ENCODE assay signal across 8 mouse cellular contexts in genomic region chr17:26595448-26596167, GRCm38 (mm10). TPM values are rescaled to one million over a fixed set of nuclear protein-coding genes. Genes with fewer than 3 reads are reported as not detected.
A peak's percentile ranks its signal among the peaks of the same experiment; 100 is the strongest.
DNase-seq lines count a peak whose midpoint lies in the region; ATAC-seq and TF ChIP-seq lines count a peak whose summit lies in the region.

No protein-coding gene starts in this region.

- in situ Hi-C loops in CH12.LX (cut with MboI; ENCODE audit: low pct_ligation_motif_present, low pct_unique_long_range_greater_than_20kb, low sequenced_read_pairs): no loop called here

- peaks cover 17% of the 10 kb centered on the region for H3K4me1 ChIP-seq in forebrain, embryonic 10.5 days
- H3K4me1 ChIP-seq in forebrain, embryonic 11.5 days (replicated peaks; ENCODE audit: control insufficient read depth, insufficient read depth, low read length): no peaks in the 10 kb centered on the region
- peaks cover 15 to 53% of the 10 kb centered on the region in 2 experiments for H3K4me1 ChIP-seq in CH12.LX (ENCODE audit: control insufficient read depth in 1 of 2, insufficient read depth in 2 of 2)
- H3K4me1 ChIP-seq in heart, postnatal 0 days (ENCODE audit: control insufficient read depth, insufficient read depth): peaks cover 46% of the 10 kb centered on the region
- H3K4me1 ChIP-seq in liver, embryonic 13.5 days (replicated peaks): peaks cover 58% of the 10 kb centered on the region

- no peaks in the 10 kb centered on the region; the same call in 1 of the 2 replicates for H3K79me2 ChIP-seq in CH12.LX (replicated peaks; ENCODE audit: control insufficient read depth, extremely low read depth, insufficient read depth, poor library complexity, severe bottlenecking)

- H3K27ac ChIP-seq in forebrain, embryonic 10.5 days: peak overlapping the region; percentile 40; the same call in 1 of the 2 replicates
- no peak overlapping the region for H3K27ac ChIP-seq in forebrain, embryonic 11.5 days (ENCODE audit: low read depth, low read length)
- H3K27ac ChIP-seq in CH12.LX (ENCODE audit: insufficient read depth, low read depth): peak overlapping the region; percentile 3; the same call in 1 of the 2 replicates
- H3K27ac ChIP-seq in heart, postnatal 0 days (ENCODE audit: low read depth): peak overlapping the region; percentile 99
- peak overlapping the region; percentile 67 for H3K27ac ChIP-seq in liver, embryonic 13.5 days

- no peak for TF ChIP-seq RAD21 in CH12.LX (IDR thresholded peaks at IDR 0.05; ENCODE audit: low read depth, low read length)

- TF ChIP-seq EP300 in CH12.LX (IDR thresholded peaks at IDR 0.05; ENCODE audit: low read length): no peak
- TF ChIP-seq EP300 in heart, postnatal 0 days (IDR thresholded peaks at IDR 0.05; ENCODE audit: low read depth): peak; percentile 32; the same call in 1 of the 2 replicates

- H3K9me3 ChIP-seq in forebrain, embryonic 10.5 days: no peaks in the 10 kb centered on the region
- no peaks in the 10 kb centered on the region for H3K9me3 ChIP-seq in forebrain, embryonic 11.5 days (ENCODE audit: control insufficient read depth, low read length)
- H3K9me3 ChIP-seq in CH12.LX (replicated peaks; ENCODE audit: low read length): no peaks in the 10 kb centered on the region
- H3K9me3 ChIP-seq in heart, postnatal 0 days (replicated peaks; ENCODE audit: control insufficient read depth, low read length): no peaks in the 10 kb centered on the region
- no peaks in the 10 kb centered on the region for H3K9me3 ChIP-seq in liver, embryonic 13.5 days (replicated peaks)

- dilution Hi-C loops in CH12.LX (cut with MboI; ENCODE audit: extremely low pct_ligation_motif_present, extremely low pct_unique_long_range_greater_than_20kb, low sequenced_read_pairs): no loop called here

- WGBS in forebrain, embryonic 10.5 days: 71% methylated on average over 7 of the region's 7 CpGs
- WGBS in forebrain, embryonic 11.5 days: 69% methylated on average over 7 of the region's 7 CpGs
- WGBS in heart, postnatal 0 days: 7% methylated on average over 7 of the region's 7 CpGs
- 43% methylated on average over 7 of the region's 7 CpGs for WGBS in liver, embryonic 13.5 days (ENCODE audit: insufficient replicate concordance)

- no peak for DNase-seq in forebrain, embryonic 10.5 days (ENCODE audit: extremely low spot score, low spot score)
- no peak for DNase-seq in forebrain, embryonic 11.5 days (ENCODE audit: low spot score)
- DNase-seq in CH12.LX (ENCODE audit: extremely low read depth): no peak
- DNase-seq in heart, postnatal 0 days (ENCODE audit: low spot score): peak; percentile 65
- no peak for DNase-seq in liver, embryonic 13.5 days
- DNase-seq in embryo, embryonic 9.5 days (ENCODE audit: extremely low spot score): no peak
- DNase-seq in thymus, postnatal 25 days: no peak
- DNase-seq in right cerebral cortex, postnatal 25 days: no peak

- TF ChIP-seq CTCF in CH12.LX (conservative IDR thresholded peaks at IDR 0.05 in 1 of 2, IDR thresholded peaks at IDR 0.05 in 1 of 2; ENCODE audit: low read depth in 2 of 2, low read length in 2 of 2): no peak
- no peak for TF ChIP-seq CTCF in heart, postnatal 0 days (IDR thresholded peaks at IDR 0.05; ENCODE audit: low read depth)

- ATAC-seq in forebrain, embryonic 11.5 days (replicated peaks; ENCODE audit: low FRiP score): no peak
- ATAC-seq in heart, postnatal 0 days (ENCODE audit: insufficient read depth, low read depth): no peak
- ATAC-seq in liver, embryonic 13.5 days (ENCODE audit: low read depth): no peak

- H3K27me3 ChIP-seq in forebrain, embryonic 10.5 days (ENCODE audit: poor library complexity, severe bottlenecking): no peaks in the 10 kb centered on the region
- H3K27me3 ChIP-seq in forebrain, embryonic 11.5 days (ENCODE audit: control insufficient read depth, insufficient read depth, low read length): no peaks in the 10 kb centered on the region
- H3K27me3 ChIP-seq in CH12.LX (replicated peaks): no peaks in the 10 kb centered on the region
- no peaks in the 10 kb centered on the region for H3K27me3 ChIP-seq in heart, postnatal 0 days (ENCODE audit: control insufficient read depth, insufficient read depth, low read length)
- H3K27me3 ChIP-seq in liver, embryonic 13.5 days: no peaks in the 10 kb centered on the region

- no peak overlapping the region for H3K4me3 ChIP-seq in forebrain, embryonic 10.5 days
- H3K4me3 ChIP-seq in forebrain, embryonic 11.5 days (ENCODE audit: low read depth, low read length): no peak overlapping the region
- no peak overlapping the region for H3K4me3 ChIP-seq in CH12.LX (replicated peaks in 1 of 3; ENCODE audit: low read depth in 2 of 3, low read length in 2 of 3, poor library complexity in 1 of 3)
- no peak overlapping the region for H3K4me3 ChIP-seq in heart, postnatal 0 days (ENCODE audit: low read depth, low read length)
- H3K4me3 ChIP-seq in liver, embryonic 13.5 days (replicated peaks): no peak overlapping the region

- H3K36me3 ChIP-seq in forebrain, embryonic 10.5 days (replicated peaks): peaks cover 51% of the 10 kb centered on the region
- H3K36me3 ChIP-seq in forebrain, embryonic 11.5 days (ENCODE audit: control insufficient read depth, insufficient read depth, low read length): no peaks in the 10 kb centered on the region
- peaks cover 8 to 76% of the 10 kb centered on the region in 2 experiments for H3K36me3 ChIP-seq in CH12.LX (replicated peaks in 1 of 2; ENCODE audit: control insufficient read depth in 1 of 2, insufficient read depth in 1 of 2, low read length in 1 of 2)
- H3K36me3 ChIP-seq in heart, postnatal 0 days (replicated peaks; ENCODE audit: control insufficient read depth, insufficient read depth, low read length): no peaks in the 10 kb centered on the region
- no peaks in the 10 kb centered on the region for H3K36me3 ChIP-seq in liver, embryonic 13.5 days

- no peak overlapping the region for H3K9ac ChIP-seq in forebrain, embryonic 11.5 days (ENCODE audit: low read length)
- peak overlapping the region; percentile 1; the same call in 1 of the 2 replicates for H3K9ac ChIP-seq in CH12.LX (ENCODE audit: insufficient read depth, low read depth)
- peak overlapping the region; percentile 31 for H3K9ac ChIP-seq in heart, postnatal 0 days (replicated peaks; ENCODE audit: low read depth, low read length)
- H3K9ac ChIP-seq in liver, embryonic 13.5 days: peak overlapping the region; percentile 3; the same call in 1 of the 2 replicates

- H3K4me2 ChIP-seq in forebrain, embryonic 11.5 days (ENCODE audit: low read depth, low read length, severe bottlenecking): no peak overlapping the region
- no peak overlapping the region for H3K4me2 ChIP-seq in CH12.LX (ENCODE audit: insufficient read depth, low read depth, poor library complexity, severe bottlenecking)
- no peak overlapping the region for H3K4me2 ChIP-seq in heart, postnatal 0 days (ENCODE audit: low read depth, low read length)
- no peak overlapping the region for H3K4me2 ChIP-seq in liver, embryonic 13.5 days

- TF ChIP-seq POLR2A in CH12.LX (IDR thresholded peaks at IDR 0.05; ENCODE audit: low read depth, low read length): no peak

TF ChIP-seq in CH12.LX, 34 proteins besides CTCF, POLR2A, EP300 and RAD21:
- TF ChIP-seq ETS1 (conservative IDR thresholded peaks at IDR 0.05; ENCODE audit: low read depth, low read length) (no peak), MXI1 (IDR thresholded peaks at IDR 0.05; ENCODE audit: low read depth, low read length) (no peak), ELF1 (IDR thresholded peaks at IDR 0.05; ENCODE audit: low read depth, low read length) (peak; percentile 30; the same call in 1 of the 2 replicates)

RNA-seq across cellular contexts. Expression of gene Dusp1, which starts 33.7 kb away (rescaled TPM):
- 22.0 and 24.4 TPM in 2 replicates for polyA plus RNA-seq in forebrain, embryonic 10.5 days (2016; fragmentation: Nextera tagmentation; extraction: Ambion mirVana)
- polyA plus RNA-seq in forebrain, embryonic 11.5 days (2014; fragmentation: Nextera tagmentation; extraction: Ambion mirVana): 35.7 and 37.6 TPM in 2 replicates
- total RNA-seq in CH12.LX (2012; rRNA removed) (3.5 and 5.6 TPM in 2 replicates), CH12.LX (2014; rRNA removed) (2.6 and 3.5 TPM in 2 replicates)
- 8.6 and 9.9 TPM in 2 replicates for polyA plus RNA-seq in CH12.LX (2012; ENCODE audit: insufficient read length, low read depth)
- total RNA-seq in heart, postnatal 0 days (2014; rRNA removed; ENCODE audit: low replicate concordance): 105 and 114 TPM in 2 replicates
- 23.1 and 24.0 TPM in 2 replicates for polyA plus RNA-seq in heart, postnatal 0 days (2015; fragmentation: Nextera tagmentation; extraction: Ambion mirVana)
- 22.2 and 27.8 TPM in 2 replicates for polyA plus RNA-seq in liver, embryonic 13.5 days (2015; fragmentation: Nextera tagmentation; extraction: Ambion mirVana)

RNA-seq across cellular contexts. Expression of gene Ergic1, which starts 34.3 kb away (rescaled TPM):
- polyA plus RNA-seq in forebrain, embryonic 10.5 days (2016; fragmentation: Nextera tagmentation; extraction: Ambion mirVana): 116 and 127 TPM in 2 replicates
- polyA plus RNA-seq in forebrain, embryonic 11.5 days (2014; fragmentation: Nextera tagmentation; extraction: Ambion mirVana): 139 and 145 TPM in 2 replicates
- 129 and 131 TPM in 2 replicates for total RNA-seq in CH12.LX (2012; rRNA removed)
- 89.5 and 93.5 TPM in 2 replicates for total RNA-seq in CH12.LX (2014; rRNA removed)
- polyA plus RNA-seq in CH12.LX (2012; ENCODE audit: insufficient read length, low read depth): 111 and 142 TPM in 2 replicates
- total RNA-seq in heart, postnatal 0 days (2014; rRNA removed; ENCODE audit: low replicate concordance): 148 and 152 TPM in 2 replicates
- 50.8 and 53.3 TPM in 2 replicates for polyA plus RNA-seq in heart, postnatal 0 days (2015; fragmentation: Nextera tagmentation; extraction: Ambion mirVana)
- polyA plus RNA-seq in liver, embryonic 13.5 days (2015; fragmentation: Nextera tagmentation; extraction: Ambion mirVana): 35.2 and 37.0 TPM in 2 replicates
